In genomic region chr1:59762208-59762607, GRCm38 (mm10) we compare ENCODE assay signal across 8 mouse cellular contexts. TPM values are rescaled to one million over a fixed set of nuclear protein-coding genes. Genes with fewer than 3 reads are reported as not detected.
DNase-seq lines count a peak whose midpoint lies in the region; ATAC-seq and TF ChIP-seq lines count a peak whose summit lies in the region.

No protein-coding gene starts in this region.

- intact Hi-C loops in gastrocnemius, adult 2 months (cut with DNase I), result loop anchor here (5.0 kb wide), 1 partner anchor 75 kb away; no protein-coding TSS in a partner anchor
- intact Hi-C loops in gastrocnemius, postnatal 36 days (cut with DNase I), result loop anchor here (5.0 kb wide), 1 partner anchor 60 kb away; no protein-coding TSS in a partner anchor
- intact Hi-C loops in left cerebral cortex, postnatal 14 days (cut with DNase I), result no loop called here

- H3K36me3 ChIP-seq in G1E (replicated peaks), result no peaks in the 10 kb centered on the region
- H3K36me3 ChIP-seq in embryonic facial prominence, embryonic 14.5 days (ENCODE audit: control insufficient read depth, insufficient read depth, low read length), result no peaks in the 10 kb centered on the region
- no peaks in the 10 kb centered on the region for H3K36me3 ChIP-seq in hindbrain, embryonic 12.5 days
- H3K36me3 ChIP-seq in midbrain, embryonic 12.5 days, result no peaks in the 10 kb centered on the region

- no peaks in the 10 kb centered on the region for H3K27me3 ChIP-seq in G1E (ENCODE audit: insufficient read depth, low read length)
- no peaks in the 10 kb centered on the region for H3K27me3 ChIP-seq in embryonic facial prominence, embryonic 14.5 days (replicated peaks; ENCODE audit: control insufficient read depth, insufficient read depth, low read length)
- no peaks in the 10 kb centered on the region for H3K27me3 ChIP-seq in hindbrain, embryonic 12.5 days
- H3K27me3 ChIP-seq in midbrain, embryonic 12.5 days, result no peaks in the 10 kb centered on the region

- peak; percentile 17 for DNase-seq in gastrocnemius, adult 2 months
- DNase-seq in gastrocnemius, postnatal 36 days, result no peak
- DNase-seq in G1E (ENCODE audit: low spot score), result peak; percentile 2
- peak; percentile 83 for DNase-seq in embryonic facial prominence, embryonic 14.5 days (ENCODE audit: low spot score)
- DNase-seq in left cerebral cortex, postnatal 14 days (ENCODE audit: low spot score in 2 of 2), result peak; percentile 31 to 46
- DNase-seq in testis, postnatal 10 days (ENCODE audit: low spot score), result peak; percentile 51

- peak overlapping the region; percentile 83 for H3K4me2 ChIP-seq in embryonic facial prominence, embryonic 14.5 days (ENCODE audit: low read depth, low read length)
- peak overlapping the region; percentile 77 for H3K4me2 ChIP-seq in hindbrain, embryonic 12.5 days (replicated peaks)
- peak overlapping the region; percentile 70 for H3K4me2 ChIP-seq in midbrain, embryonic 12.5 days (replicated peaks)

- H3K9ac ChIP-seq in embryonic facial prominence, embryonic 14.5 days (ENCODE audit: low read depth, low read length), result peak overlapping the region; percentile 96
- H3K9ac ChIP-seq in hindbrain, embryonic 12.5 days, result peak overlapping the region; percentile 90
- peak overlapping the region; percentile 91 for H3K9ac ChIP-seq in midbrain, embryonic 12.5 days (replicated peaks)

- no peaks in the 10 kb centered on the region for H3K9me3 ChIP-seq in G1E (replicated peaks)
- no peaks in the 10 kb centered on the region for H3K9me3 ChIP-seq in embryonic facial prominence, embryonic 14.5 days (ENCODE audit: control insufficient read depth, low read length)
- H3K9me3 ChIP-seq in hindbrain, embryonic 12.5 days (replicated peaks), result no peaks in the 10 kb centered on the region
- no peaks in the 10 kb centered on the region for H3K9me3 ChIP-seq in midbrain, embryonic 12.5 days

- H3K4me3 ChIP-seq in gastrocnemius, adult 2 months, result peak overlapping the region; percentile 92
- H3K4me3 ChIP-seq in G1E (ENCODE audit: low read depth, low read length), result peak overlapping the region; percentile 80
- peak overlapping the region; percentile 92 for H3K4me3 ChIP-seq in embryonic facial prominence, embryonic 14.5 days (ENCODE audit: low read depth, low read length)
- peak overlapping the region; percentile 94 for H3K4me3 ChIP-seq in hindbrain, embryonic 12.5 days
- peak overlapping the region; percentile 85 for H3K4me3 ChIP-seq in midbrain, embryonic 12.5 days

- no peak for ATAC-seq in G1E (ENCODE audit: extremely low read depth, insufficient number of reproducible peaks, low FRiP score, poor library complexity, severe bottlenecking)
- no peak; the same call in 1 of the 2 replicates for ATAC-seq in embryonic facial prominence, embryonic 14.5 days (ENCODE audit: low read depth)
- no peak for ATAC-seq in hindbrain, embryonic 12.5 days (ENCODE audit: low FRiP score)
- ATAC-seq in midbrain, embryonic 12.5 days (ENCODE audit: low FRiP score, low read depth), result no peak

- peaks cover 33% of the 10 kb centered on the region for H3K4me1 ChIP-seq in G1E (ENCODE audit: insufficient read depth, low read depth, low read length)
- peaks cover 10% of the 10 kb centered on the region for H3K4me1 ChIP-seq in embryonic facial prominence, embryonic 14.5 days (ENCODE audit: control insufficient read depth, insufficient read depth, low read length)
- H3K4me1 ChIP-seq in hindbrain, embryonic 12.5 days, result peaks cover 9% of the 10 kb centered on the region
- peaks cover 15% of the 10 kb centered on the region for H3K4me1 ChIP-seq in midbrain, embryonic 12.5 days

- TF ChIP-seq CTCF in gastrocnemius, adult 2 months (IDR thresholded peaks at IDR 0.05), result no peak
- TF ChIP-seq CTCF in G1E (IDR thresholded peaks at IDR 0.05; ENCODE audit: low read depth, low read length), result no peak

- H3K27ac ChIP-seq in gastrocnemius, adult 2 months, result peak overlapping the region; percentile 99
- H3K27ac ChIP-seq in embryonic facial prominence, embryonic 14.5 days (replicated peaks; ENCODE audit: low read depth, low read length), result peak overlapping the region; percentile 99
- peak overlapping the region; percentile 100 for H3K27ac ChIP-seq in hindbrain, embryonic 12.5 days
- H3K27ac ChIP-seq in midbrain, embryonic 12.5 days (replicated peaks), result peak overlapping the region; percentile 99

- WGBS in embryonic facial prominence, embryonic 14.5 days, result under 1% methylated on average over 10 of the region's 10 CpGs
- WGBS in hindbrain, embryonic 12.5 days, result 2% methylated on average over 10 of the region's 10 CpGs
- WGBS in midbrain, embryonic 12.5 days, result 2% methylated on average over 10 of the region's 10 CpGs

RNA-seq across cellular contexts. Expression of gene Bmpr2, which starts 1.0 kb away (rescaled TPM):
- total RNA-seq in gastrocnemius, adult 2 months (2021), result 10 to 100 TPM; 46.8 to 47.8 TPM
- 10 to 100 TPM; 40.1 to 40.8 TPM for total RNA-seq in gastrocnemius, postnatal 36 days (2021)
- 103 and 112 TPM in 2 replicates for total RNA-seq in G1E (2014; fragmentation: Nextera tagmentation)
- 54.1 and 59.9 TPM in 2 replicates for total RNA-seq in G1E (2017)
- 3.0 and 3.4 TPM in 2 replicates for polyA plus RNA-seq in G1E (2012)
- 13.9 and 15.4 TPM in 2 replicates for polyA plus RNA-seq in embryonic facial prominence, embryonic 14.5 days (2014; fragmentation: Nextera tagmentation; extraction: Ambion mirVana)
- 12.5 and 13.7 TPM in 2 replicates for polyA plus RNA-seq in hindbrain, embryonic 12.5 days (2016; fragmentation: Nextera tagmentation; extraction: Ambion mirVana)
- 100 to 1,000 TPM; 103 to 108 TPM for total RNA-seq in left cerebral cortex, postnatal 14 days (2021)
- 12.3 and 12.8 TPM in 2 replicates for polyA plus RNA-seq in midbrain, embryonic 12.5 days (2016; fragmentation: Nextera tagmentation; extraction: Ambion mirVana)

Comparison
In these comparisons a context has a peak if more than half of its experiments do, and no peak if none do; other contexts are left out.
1. DNase-seq: peak in gastrocnemius, adult 2 months (single experiment), G1E (single experiment), embryonic facial prominence, embryonic 14.5 days (single experiment), left cerebral cortex, postnatal 14 days (2 of 2) and testis, postnatal 10 days (single experiment); none in gastrocnemius, postnatal 36 days (0 of 2).
2. Peak in every context shown above with its lines, with median percentiles within 50 percentile points of each other: H3K27ac ChIP-seq, H3K4me3 ChIP-seq, H3K4me2 ChIP-seq and H3K9ac ChIP-seq.